Mouse (Mus musculus) heart, postnatal 25 days (tissue): ENCODE measurements around the gene Ly6g5b. TPM values are rescaled to one million over a fixed set of nuclear protein-coding genes. Genes with fewer than 3 reads are reported as not detected.
A peak's percentile ranks its signal among the peaks of the same experiment; 100 is the strongest.

Experiments used
- DNase-seq: peaks from one replicate; pipeline ENCODE4 v3.0.0; 2022; ENCODE audit warnings: low spot score
- intact Hi-C: fragments of 180-260 bp; cut with DNase I; formaldehyde crosslinking; loops from one replicate; pipeline ENCODE4 v1.15.1; 2025
- total RNA-seq, 2 experiments: library from RNA; stranded (reverse); gene quantifications; 2 replicates each; pipeline ENCODE4 v1.2.3; 2021

The Ly6g5b gene
- total RNA-seq, 2 experiments from 2014 or later: 0.36 TPM; not detected in 1

GRCm38 (mm10) chr17:35088825-35089644 is 26.2 kb downstream of the Ly6g5b start, which contains the start of gene Abhd16a:
Abhd16a (plus strand) TSS chr17:35089263.
- intact Hi-C loops: no loop called here
- DNase-seq: peak; percentile 91

GRCm38 (mm10) chr17:35088151-35088550 is 27.1 kb downstream of the Ly6g5b start:
- no peak for DNase-seq
- intact Hi-C loops: no loop called here

- DNase-seq: no peak
- intact Hi-C loops: no loop called here
These were observed 29.9 kb downstream of the Ly6g5b start, which contains the start of gene Ly6g6f for GRCm38 (mm10) chr17:35085208-35085865. Ly6g6f (minus strand) TSS chr17:35085610.

GRCm38 (mm10) chr17:35083929-35084497 is 31.2 kb downstream of the Ly6g5b start:
- no peak for DNase-seq
- intact Hi-C loops: no loop called here

- no peak for DNase-seq
- intact Hi-C loops: no loop called here
These were observed 32.2 kb downstream of the Ly6g5b start for GRCm38 (mm10) chr17:35082841-35083576.

GRCm38 (mm10) chr17:35080710-35081109 is 34.5 kb downstream of the Ly6g5b start:
- no peak for DNase-seq
- intact Hi-C loops: no loop called here

GRCm38 (mm10) chr17:35080248-35080647 is 35.0 kb downstream of the Ly6g5b start:
- intact Hi-C loops: no loop called here
- DNase-seq: no peak

- intact Hi-C loops: loop anchor here (5.0 kb wide), 1 partner anchor 57 kb away; no protein-coding TSS in a partner anchor
- DNase-seq: no peak
These were observed 35.5 kb downstream of the Ly6g5b start for GRCm38 (mm10) chr17:35079778-35080177.

GRCm38 (mm10) chr17:35077786-35078233 is 37.4 kb downstream of the Ly6g5b start, which contains the start of gene Ly6g6d:
Ly6g6d (minus strand) TSS chr17:35078065.
- intact Hi-C loops: loop anchor here (5.0 kb wide), 1 partner anchor 56 kb away; no protein-coding TSS in a partner anchor
- no peak for DNase-seq

GRCm38 (mm10) chr17:35077285-35077684 is 37.9 kb downstream of the Ly6g5b start:
- no peak for DNase-seq

GRCm38 (mm10) chr17:35076507-35077176 is 38.6 kb downstream of the Ly6g5b start, which contains the start of gene Ly6g6e:
Ly6g6e (plus strand) TSS chr17:35076902.
- intact Hi-C loops: loop anchor here (5.0 kb wide), 1 partner anchor 54 kb away; no protein-coding TSS in a partner anchor
- no peak for DNase-seq

More at GRCm38 (mm10) chr17:35077285-35077684, 37.9 kb downstream of the Ly6g5b start:
- intact Hi-C loops: loop anchor here (5.0 kb wide), 1 partner anchor 55 kb away; no protein-coding TSS in a partner anchor

GRCm38 (mm10) chr17:35074097-35074496 is 41.1 kb downstream of the Ly6g5b start:
- intact Hi-C loops: no loop called here

GRCm38 (mm10) chr17:35071454-35071853 is 43.8 kb downstream of the Ly6g5b start:
- no peak for DNase-seq
- intact Hi-C loops: no loop called here

More at GRCm38 (mm10) chr17:35074097-35074496, 41.1 kb downstream of the Ly6g5b start:
- no peak for DNase-seq

GRCm38 (mm10) chr17:35070556-35071229 is 44.5 kb downstream of the Ly6g5b start:
- DNase-seq: no peak
- intact Hi-C loops: no loop called here

- intact Hi-C loops: no loop called here
- DNase-seq: no peak
These were observed 46.9 kb downstream of the Ly6g5b start for GRCm38 (mm10) chr17:35068213-35068914.

- intact Hi-C loops: no loop called here
- DNase-seq: no peak
These were observed 49.1 kb downstream of the Ly6g5b start, which contains the start of gene Mpig6b for GRCm38 (mm10) chr17:35066084-35066483. Mpig6b (minus strand) TSS chr17:35066184.
